Mouse (Mus musculus) liver, adult 2 months (tissue): ENCODE measurements around the gene Gm20388.

Experiments
- CTCF ChIP-seq: fragments of 200-500 bp; IDR thresholded peaks from 2 replicates; pipeline ENCODE4 v1.5.1; 2011; ENCODE audit warnings: low read depth, low read length, control low read depth
- POLR2A ChIP-seq: fragments of 200-500 bp; IDR thresholded peaks from 2 replicates; pipeline ENCODE4 v1.6.1; 2011; ENCODE audit warnings: low read length, control low read depth; ENCODE audit not compliant: insufficient read depth; ENCODE audit errors: extremely low read depth

DNA sequence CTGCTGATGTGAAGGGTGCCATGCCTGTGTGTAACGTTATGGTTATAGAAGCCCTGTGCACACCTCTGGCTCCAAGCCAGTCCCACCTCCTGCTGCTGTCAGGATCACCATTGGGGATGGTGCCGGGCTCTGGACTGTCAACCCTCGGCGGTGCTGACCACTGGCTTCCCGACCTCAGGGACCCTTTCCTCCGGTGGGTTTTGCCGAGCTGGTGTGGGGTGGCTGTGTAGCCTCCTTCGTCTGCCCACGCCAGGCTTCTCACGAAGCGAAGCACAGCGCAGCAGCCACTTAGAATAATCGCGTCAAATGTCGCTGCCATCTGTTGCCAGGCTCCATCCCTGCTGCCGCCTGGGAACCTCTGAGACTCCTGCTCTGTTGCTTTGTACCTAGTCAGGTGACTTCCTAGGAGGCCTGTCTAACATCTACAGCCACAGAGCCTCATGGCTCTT lies 637.7 kb downstream of the Gm20388 start:
- TF ChIP-seq POLR2A (no peak), CTCF (no peak)
